Mouse (Mus musculus) left cerebral cortex, postnatal 25 days (tissue): ENCODE data around the gene Cmya5. TPM values are rescaled to one million over a fixed set of nuclear protein-coding genes. Genes with fewer than 3 reads are reported as not detected.
A peak's percentile ranks its signal among the peaks of the same experiment; 100 is the strongest.
"Not testable (repeated sequence)": the region's sequence is repeated elsewhere in the genome, so short reads cannot be mapped to it uniquely, and the experiment has no call there.

ENCODE experiments used
- DNase-seq, 2 experiments: peaks; one replicate each; pipeline ENCODE4 v3.0.0; 2022; ENCODE audit warnings: low spot score in 2 of 2, mixed read lengths in 1 of 2
- intact Hi-C: fragments of 180-260 bp; cut with DNase I; formaldehyde crosslinking; loops from one replicate; pipeline ENCODE4 v1.15.1; 2025
- total RNA-seq, 2 experiments: library from RNA; stranded (reverse); gene quantifications; 2 replicates each; pipeline ENCODE4 v1.2.3; 2021

The Cmya5 gene
- total RNA-seq, 2 experiments from 2014 or later = 4.4 to 4.7 TPM

DNA sequence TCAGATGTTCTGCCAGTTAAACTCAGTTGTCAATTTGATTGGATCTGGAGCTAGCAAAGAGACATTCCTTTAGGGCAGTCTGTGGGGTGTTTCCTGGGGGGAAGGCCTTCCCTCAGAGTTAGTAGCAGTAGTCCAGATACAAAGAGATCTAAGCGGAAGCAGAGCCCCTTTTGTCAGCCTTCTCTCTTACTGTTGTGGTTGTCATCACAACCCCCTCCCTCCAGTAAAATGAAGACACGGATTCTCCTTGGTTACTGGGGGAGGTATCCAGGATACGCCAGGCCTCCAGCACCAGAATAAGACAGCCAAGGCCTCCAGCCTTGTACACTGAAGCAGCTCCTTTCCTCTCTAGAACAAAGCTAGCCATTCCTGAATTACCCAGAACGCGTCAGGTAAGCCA, 15.6 kb downstream of the Cmya5 start:
- peak in 1 of 2 experiments; percentile 27 for DNase-seq
- intact Hi-C loops = no loop called here

DNA sequence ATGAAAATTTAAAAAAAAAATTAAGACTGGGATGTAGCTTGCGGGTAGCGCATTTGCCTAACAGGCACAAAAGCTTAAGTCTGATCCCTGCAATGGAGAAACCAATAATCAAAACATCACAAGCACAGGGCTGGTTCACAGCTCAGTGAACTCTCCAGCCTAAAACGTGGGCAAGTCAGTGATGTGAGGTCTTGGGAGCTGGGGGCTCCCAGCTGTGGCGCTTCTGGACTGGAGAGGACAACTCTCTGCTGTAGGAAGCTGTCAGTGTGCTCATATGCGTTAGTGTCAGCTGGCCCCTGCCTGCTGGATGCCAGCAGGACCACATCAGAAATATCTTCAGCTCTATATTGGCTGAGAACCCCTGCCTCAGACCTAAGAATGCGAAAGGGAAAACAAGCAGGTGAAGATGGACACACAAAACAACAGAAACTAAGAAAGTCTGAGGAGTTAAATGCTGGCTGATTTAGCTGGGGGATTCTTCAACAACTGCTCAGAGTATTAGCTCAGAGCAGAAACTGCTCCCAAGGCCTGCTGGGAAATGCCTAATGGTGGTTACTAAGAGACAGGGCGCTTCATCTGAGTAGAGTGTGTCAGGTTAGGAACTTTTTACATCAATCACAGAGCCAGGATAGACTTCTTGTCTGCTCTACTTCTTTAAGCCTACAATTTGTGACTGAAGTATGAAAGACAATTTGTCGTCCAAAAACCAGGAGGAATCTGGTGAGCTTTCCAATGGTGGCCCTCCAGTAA, 16.2 kb downstream of the Cmya5 start:
- intact Hi-C loops = no loop called here
- no peak for DNase-seq

DNA sequence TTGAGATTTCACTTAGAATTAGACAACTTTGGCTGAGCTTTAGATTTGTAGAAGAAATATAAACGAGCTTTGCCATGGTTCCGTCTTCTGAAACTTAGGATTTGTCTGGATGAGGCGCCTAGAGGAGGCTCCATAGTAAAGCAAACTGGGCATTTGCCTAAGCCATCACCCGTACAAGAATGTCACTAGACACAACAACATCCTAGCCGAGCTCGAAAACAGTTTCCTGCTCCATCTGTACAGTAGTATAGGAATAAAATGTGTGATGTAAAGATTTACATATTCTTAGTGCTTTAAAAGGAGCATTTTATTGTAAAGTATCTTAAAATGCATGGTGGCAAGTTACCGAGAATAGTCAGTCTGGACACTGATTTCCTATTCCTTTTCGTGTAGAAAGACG, 22.2 kb downstream of the Cmya5 start:
- intact Hi-C loops = no loop called here
- DNase-seq = no peak

DNA sequence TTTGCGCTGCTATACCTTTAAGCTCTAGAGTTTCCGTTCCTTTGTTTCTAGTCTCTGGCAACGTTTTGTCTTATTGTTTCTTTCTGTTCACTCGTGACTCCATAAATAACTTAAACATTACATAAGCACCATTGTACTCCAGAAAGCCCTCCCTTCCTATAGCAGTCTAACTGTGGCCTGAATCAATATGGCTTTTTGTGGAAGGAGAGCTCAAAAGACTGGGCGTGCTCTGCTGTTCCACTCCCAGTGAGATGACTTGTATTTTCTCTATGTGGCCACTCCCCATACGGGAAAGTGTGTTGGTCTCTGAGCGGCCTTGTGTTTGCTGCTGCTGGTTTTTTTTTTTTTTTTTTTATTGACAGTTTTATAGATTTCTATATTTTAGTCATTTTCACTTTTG, 27.3 kb downstream of the Cmya5 start:
- intact Hi-C loops = no loop called here
- no peak for DNase-seq

DNA sequence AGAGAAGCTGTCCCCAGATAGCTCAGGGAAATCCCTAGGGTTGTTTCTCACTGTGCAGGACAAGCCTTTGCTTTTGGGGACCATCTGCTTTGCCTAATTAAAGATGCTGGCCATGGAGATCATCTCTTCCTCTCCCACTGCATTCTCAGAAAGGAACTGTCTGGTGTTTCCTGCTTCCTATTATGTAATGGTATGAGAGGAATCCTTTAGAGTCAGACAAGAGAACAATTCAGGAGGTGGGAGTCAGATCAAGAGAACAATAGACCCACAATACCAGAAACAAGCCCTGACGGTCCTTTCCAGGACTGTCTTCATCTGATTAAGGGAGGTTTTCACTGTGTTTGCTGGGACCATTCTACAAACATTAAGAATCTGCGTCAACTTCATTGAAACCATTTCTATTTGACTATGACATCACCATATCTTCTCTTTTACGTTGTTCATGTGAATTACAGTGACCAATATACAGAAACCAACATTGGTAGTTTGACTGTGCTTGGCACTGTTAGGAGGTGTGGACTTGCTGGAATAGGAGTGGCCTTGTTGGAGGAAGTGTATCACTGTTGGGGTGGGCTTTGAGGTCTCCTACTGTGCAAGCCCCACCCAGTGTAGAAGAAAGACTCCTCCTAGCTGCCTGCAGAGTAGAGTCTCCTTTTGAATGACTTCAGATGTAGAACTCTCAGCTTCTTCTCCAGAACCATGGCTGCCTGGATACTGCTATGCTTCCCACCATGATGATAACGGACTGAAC, 42.0 kb downstream of the Cmya5 start:
- DNase-seq = no peak
- intact Hi-C loops = no loop called here

DNA sequence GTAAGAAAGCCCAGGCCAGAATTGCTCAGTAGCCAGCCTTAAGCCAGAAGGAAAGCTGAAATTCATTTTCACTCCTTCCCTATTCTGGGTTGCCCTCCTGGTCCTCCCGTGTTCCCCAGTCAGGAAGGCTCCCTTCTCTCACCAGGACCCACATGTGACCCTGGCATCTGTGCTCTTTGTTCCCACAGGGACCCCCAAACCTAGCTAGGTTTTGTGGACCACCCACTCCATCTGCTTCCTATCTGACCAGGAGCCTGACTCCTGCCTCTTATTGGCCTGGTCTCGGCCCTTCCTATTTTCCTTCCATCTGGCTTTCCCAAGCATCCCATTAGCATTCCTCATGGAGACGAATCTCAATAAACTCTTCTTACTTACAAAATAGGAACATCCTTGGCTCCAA, 45.9 kb downstream of the Cmya5 start:
- no peak for DNase-seq
- intact Hi-C loops = no loop called here

DNA sequence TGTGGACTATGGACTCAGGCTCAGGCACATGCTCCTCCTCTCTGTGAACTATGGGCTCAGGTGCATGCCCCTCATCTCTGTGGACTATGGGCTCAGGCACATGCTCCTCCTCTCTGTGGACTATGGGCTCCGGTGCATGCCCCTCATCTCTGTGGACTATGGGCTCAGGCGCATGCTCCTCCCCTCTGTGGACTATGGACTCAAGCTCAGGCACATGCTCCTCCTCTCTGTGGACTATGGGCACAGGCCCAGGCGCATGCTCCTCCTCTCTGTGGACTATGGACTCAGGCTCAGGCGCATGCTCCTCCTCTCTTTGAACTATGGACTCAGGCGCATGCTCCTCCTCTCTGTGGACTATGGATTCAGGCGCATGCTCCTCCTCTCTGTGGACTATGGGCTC, 47.9 kb downstream of the Cmya5 start:
- intact Hi-C loops = no loop called here
- no peak for DNase-seq

DNA sequence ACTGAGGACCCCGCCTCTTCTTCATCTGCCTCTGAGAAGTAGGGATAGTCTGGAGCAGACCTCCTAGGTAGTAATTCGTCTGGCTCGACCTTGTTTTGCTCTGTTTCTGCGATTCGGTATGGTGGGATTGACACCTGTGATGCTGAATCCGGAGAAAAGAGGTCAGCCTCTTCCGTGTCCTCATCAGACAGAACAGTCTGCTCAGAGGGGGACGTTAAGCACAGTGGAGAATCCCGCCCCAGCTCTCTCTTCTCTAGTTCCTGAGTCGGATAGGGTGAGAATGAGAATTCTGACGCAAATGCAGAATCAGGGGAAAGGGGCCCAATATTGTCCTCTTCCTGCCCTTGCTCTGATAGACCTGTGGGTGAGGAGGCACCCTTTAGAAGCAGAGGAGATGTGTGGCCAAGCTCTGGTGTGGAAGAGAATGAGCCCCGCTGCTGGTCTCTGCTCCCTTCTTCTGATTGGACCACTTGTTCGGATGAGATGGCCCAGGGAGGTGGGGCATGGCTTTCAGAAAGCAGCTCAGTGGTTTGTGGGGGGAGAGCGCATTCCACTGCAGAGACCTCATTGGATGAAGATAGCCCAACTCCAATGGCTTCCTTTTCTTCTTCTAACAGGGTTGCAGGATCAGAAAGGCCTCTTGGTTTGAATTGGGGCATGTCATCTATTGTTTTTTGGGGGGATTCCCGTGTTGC, 49.3 kb downstream of the Cmya5 start:
- no peak for DNase-seq
- intact Hi-C loops = no loop called here

DNA sequence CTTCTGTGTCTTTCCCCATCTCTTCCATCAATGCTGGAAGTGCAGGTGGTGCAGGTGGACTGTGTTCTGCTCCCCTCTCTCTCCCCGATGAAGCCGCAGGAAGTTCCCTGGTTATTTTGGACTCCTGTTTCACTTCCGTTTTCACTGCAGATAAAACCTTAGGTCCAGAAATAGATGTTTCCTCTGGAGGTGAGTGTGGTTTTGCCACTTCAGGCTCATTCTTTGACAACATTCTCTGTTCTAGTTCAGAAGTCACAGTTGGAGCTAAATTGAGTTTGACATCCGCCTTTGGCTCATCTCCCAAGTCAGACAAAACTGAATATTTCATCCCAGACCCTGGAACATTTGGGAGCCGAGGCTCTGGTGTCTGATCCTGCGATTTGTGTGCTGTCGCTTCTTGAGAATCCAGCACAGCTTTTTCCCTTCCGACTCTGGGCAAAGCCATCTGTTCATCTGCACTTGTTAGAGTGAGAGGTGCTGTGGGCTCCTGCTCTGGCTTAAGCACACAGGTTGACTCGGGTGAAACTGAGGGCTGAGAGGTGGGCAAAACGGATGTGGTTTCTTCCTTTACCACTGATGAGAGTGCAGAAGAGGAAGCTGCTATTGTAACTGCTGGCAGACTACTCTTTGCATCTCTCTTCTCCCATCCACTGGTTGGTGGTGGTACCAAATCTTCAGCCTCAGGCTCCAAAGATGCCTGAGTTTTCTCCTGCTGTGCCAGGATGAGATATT, 50.2 kb downstream of the Cmya5 start:
- DNase-seq = peak; percentile 32 to 77
- intact Hi-C loops = no loop called here

DNA sequence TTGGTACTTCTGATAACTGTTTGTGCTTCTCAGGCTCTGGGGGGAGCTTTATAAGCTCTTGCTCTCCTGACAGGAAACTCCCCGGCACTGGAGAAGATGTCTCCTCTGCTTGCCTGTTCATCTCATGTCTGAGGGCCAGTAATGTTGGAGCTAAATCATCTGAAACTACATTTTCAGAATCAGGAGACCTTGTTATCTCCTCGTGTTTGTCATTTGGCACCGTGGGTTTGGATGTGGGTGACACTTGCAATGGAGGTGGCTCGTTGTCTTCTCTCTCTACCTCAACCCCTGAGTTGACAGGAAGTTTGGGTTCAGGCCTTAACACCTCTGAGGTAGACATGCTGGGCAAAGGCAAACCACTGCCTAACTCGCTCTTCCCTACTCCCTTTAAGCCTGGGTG, 50.8 kb downstream of the Cmya5 start:
- intact Hi-C loops = loop anchor here (2.0 kb wide), 1 partner anchor 207 kb away; no protein-coding TSS in a partner anchor
- no peak for DNase-seq

DNA sequence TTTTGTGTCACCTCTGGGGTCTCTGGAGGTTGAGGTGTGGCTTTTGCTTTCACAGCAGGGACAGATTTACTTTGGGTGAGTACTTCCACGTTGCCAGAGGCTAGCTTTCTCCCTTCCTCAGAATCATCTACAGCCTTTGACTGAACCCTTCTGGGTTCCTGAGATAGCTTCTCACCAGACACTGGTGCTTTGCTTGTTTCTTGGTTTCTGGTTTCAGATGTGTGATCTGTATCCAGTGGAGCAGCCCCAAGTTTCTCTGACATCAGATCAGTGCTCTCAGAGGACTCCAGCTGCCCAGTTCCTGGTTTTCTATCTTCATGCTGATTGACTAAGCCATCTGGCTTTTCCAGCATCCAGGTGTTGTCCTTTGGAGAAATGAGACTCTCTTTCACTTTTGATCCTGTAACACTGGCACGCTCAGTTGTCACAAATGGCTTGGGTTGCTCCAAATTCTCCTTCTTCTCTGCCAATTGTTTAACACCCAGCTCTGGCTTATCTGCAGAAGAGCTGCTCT, 51.6 kb downstream of the Cmya5 start:
- intact Hi-C loops = loop anchor here (2.0 kb wide), 1 partner anchor 208 kb away; no protein-coding TSS in a partner anchor
- no peak for DNase-seq

DNA sequence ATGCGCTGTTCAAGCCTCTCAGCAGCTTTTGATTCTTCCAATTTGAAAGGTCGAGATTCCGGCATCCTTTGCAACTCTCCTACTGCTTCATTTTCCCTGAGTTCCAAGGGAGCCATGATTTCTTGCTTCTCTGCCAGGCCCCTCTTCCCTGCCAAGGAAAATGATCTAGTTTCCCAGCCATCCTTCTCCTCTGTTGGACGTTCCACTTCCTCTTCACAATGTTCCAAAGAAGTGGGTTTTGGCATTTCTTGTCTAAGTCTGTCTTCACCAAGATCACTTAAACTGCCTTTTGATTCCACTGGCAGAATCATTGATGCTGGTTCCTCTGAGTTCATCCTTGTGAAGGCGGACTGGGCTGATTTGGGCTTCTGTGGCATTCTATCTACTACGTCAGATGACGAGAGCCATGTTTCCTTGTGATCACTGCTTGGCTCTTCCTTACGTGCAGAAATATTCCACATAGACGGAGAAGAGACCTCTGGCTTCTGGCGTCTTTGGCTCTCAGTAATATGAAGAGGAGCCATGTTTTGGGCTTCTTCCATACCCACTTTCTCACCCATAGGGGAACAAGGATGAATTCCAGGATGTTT, 52.6 kb downstream of the Cmya5 start:
- peak; percentile 28 to 79 for DNase-seq
- intact Hi-C loops = loop anchor here (2.0 kb wide), 1 partner anchor 209 kb away; no protein-coding TSS in a partner anchor

DNA sequence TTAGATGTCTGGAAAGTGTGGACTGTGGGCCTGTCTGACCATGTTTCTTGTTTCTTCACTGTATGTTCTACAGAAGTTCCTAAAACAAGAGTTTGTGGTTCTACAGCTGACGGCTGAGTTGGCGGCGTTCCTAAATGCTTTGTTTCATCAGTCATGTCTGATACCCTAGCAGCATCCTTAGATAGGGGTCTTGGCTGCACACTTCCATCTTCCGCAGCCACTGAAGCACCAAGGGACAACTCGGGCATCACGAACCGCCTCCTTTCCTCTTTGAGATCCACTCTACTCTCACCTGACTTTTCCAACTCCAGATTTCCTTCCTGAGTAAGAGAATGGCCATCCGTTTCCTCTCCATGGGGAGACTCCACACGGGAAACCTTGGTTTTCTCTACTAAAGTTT, 53.3 kb downstream of the Cmya5 start:
- intact Hi-C loops = no loop called here
- DNase-seq = no peak

DNA sequence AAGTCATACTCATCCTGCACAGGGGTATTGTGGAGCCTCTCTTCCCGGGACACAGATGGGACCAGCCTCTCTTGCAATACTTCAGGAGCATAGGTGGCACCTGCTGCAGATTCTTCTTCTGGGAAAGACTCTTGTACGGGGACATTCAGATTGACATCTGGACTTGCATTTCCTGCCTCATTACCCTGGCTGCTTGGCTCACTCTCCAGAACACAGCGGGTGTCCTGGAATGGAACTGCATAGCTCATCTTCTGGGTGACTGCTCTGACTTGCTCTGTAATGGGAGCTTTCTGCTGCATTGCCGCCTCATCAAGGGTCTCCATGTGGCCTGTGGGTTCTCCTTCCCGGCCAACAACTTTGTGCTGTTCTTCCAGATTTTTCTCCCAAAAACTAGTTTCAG, 55.0 kb downstream of the Cmya5 start:
- no peak for DNase-seq
- intact Hi-C loops = no loop called here

DNA sequence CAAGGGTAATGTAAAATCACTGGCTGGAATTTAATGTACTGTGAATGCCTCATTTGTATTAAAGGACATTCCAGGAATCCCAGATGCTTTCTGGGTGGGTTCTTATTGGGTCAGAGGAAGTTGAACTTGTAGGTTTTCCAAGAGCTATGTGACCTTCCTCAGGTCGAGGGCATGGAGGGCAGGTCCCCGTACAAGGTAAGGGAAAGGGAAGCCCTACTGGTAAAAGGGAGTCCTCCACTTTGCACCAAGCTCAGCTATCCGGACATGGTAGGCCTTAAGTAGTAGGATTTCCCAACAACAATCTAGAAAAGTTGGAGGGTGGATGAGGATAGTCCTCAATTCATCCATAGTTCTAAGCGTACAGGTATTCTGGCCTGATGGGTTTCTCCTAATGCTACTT, 58.8 kb downstream of the Cmya5 start:
- DNase-seq = no peak
- intact Hi-C loops = no loop called here

DNA sequence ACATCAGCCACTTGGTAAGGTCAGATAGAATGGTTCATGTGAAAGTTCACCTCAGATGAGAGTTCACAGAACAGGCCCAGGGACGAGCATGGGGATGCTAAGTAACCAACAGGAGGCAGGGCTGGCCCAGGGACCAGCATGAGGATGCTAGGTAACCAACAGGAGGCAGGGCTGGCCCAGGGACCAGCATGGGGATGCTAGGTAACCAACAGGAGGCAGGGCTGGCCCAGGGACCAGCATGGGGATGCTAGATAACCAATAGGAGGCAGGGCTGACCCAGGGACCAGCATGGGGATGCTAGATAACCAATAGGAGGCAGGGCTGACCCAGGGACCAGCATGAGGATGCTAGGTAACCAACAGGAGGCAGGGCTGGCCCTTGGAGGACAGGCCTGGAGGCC, 62.2 kb downstream of the Cmya5 start:
- intact Hi-C loops, DNase-seq: not testable (repeated sequence)

DNA sequence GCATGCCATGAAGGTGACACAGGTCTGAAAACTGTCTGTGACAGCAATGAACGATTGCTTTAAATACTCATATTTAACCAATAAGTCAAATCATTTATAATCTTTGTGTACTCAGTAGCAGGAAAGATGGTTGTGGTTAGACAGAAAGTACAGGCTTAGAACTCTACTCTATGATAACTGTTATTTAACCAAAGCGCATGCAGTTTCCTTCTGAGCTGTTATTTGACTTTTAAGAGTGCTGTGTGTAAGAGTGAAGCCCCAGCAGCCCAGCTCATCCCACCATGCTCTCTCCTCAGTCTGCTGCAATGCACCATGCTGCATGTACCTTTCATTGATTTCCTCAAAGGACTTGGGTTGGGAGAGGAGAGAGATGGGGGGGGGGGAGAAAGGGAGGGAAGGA, 63.7 kb downstream of the Cmya5 start:
- intact Hi-C loops = no loop called here
- DNase-seq = no peak

DNA sequence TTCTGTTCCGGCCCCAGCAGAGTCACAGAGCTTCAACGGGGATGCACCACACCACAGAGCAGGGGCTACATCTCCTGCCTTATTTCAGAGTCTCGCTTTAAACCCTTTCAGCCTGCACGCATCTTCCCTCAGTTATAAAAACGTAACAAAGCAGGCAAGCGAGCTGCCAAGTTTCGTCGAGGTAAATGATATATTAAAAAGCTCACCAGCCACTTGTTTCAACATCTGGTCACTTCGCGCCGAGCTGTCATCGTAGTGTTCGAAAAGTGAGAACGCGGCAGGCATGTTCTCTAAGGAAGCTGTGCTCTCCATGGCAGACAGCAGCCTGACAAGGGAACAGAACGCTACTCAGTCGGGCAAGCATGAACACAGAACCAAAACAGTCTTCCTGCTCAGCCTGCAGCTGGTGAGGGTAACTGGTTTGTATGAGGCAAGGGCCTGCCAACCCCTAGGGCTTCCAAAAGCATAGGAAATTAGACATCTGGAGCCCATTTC, 70.3 kb downstream of the Cmya5 start:
- DNase-seq = peak; percentile 50 to 60
- intact Hi-C loops = loop anchor here (5.0 kb wide), 1 partner anchor 87 kb away; no protein-coding TSS in a partner anchor

DNA sequence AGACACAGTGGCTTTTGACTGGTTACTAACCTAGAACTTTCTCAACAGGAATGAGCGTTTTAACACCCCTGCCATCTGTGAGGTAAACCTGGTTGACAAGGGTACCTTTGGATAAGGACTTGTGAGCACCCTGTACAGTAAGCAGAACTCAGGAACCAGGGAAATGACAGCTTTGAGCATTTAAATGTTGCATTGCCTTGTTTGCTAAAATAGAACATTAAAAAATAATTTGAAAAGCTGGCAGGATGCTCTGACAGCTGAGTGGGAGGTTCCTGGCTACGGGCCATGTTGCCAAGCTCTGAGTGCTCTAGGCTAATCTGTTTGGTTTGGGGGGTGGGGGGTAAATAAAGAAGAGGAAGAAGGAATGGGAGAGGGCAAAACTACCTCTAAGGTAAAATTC, 70.9 kb downstream of the Cmya5 start:
- intact Hi-C loops = loop anchor here (5.0 kb wide), 1 partner anchor 86 kb away; no protein-coding TSS in a partner anchor
- peak; percentile 66 to 73 for DNase-seq
